Mouse (Mus musculus) midbrain, postnatal 0 days (tissue): ENCODE results near the gene Slc9b1. TPM values are rescaled to one million over a fixed set of nuclear protein-coding genes. Genes with fewer than 3 reads are reported as not detected.

Experiments
- ATAC-seq: fragments of 200-750 bp; cut with Nextera tagmentation; 2 replicates; pipeline ENCODE4 v1.8.0; 2017; ENCODE audit warnings: moderate number of reproducible peaks, mild to moderate bottlenecking, moderate TSS enrichment, moderate library complexity; ENCODE audit not compliant: low FRiP score
- DNase-seq: peaks from one replicate; pipeline ENCODE4 v3.0.0-alpha.2; 2015; ENCODE audit warnings: low spot score
- H3K27ac ChIP-seq: fragments of 300-500 bp; sonication (generic); 2 replicates; pipeline ENCODE4 v1.5.1; 2014; ENCODE audit warnings: low read depth, mild to moderate bottlenecking, low read length, mixed read lengths
- H3K27me3 ChIP-seq: fragments of 300-500 bp; sonication (generic); 2 replicates; pipeline ENCODE4 v1.6.1; 2014; ENCODE audit warnings: low read length, control low read depth, mixed read lengths; ENCODE audit not compliant: insufficient read depth
- H3K36me3 ChIP-seq: fragments of 300-500 bp; sonication (generic); 2 replicates; pipeline ENCODE4 v1.6.1; 2014; ENCODE audit warnings: low read length, control low read depth, mixed read lengths; ENCODE audit not compliant: insufficient read depth
- H3K4me1 ChIP-seq: fragments of 300-500 bp; sonication (generic); 2 replicates; pipeline ENCODE4 v1.6.1; 2014; ENCODE audit warnings: mild to moderate bottlenecking, control low read depth, antibody characterized with exemption, low read length, mixed read lengths; ENCODE audit not compliant: insufficient read depth
- H3K4me2 ChIP-seq: fragments of 300-500 bp; sonication (generic); 2 replicates; pipeline ENCODE4 v1.6.1; 2014; ENCODE audit warnings: low read depth, mild to moderate bottlenecking, low read length, mixed read lengths; ENCODE audit not compliant: poor library complexity, severe bottlenecking
- H3K4me3 ChIP-seq: fragments of 300-500 bp; sonication (generic); 2 replicates; pipeline ENCODE4 v1.5.1; 2014; ENCODE audit warnings: low read depth, mild to moderate bottlenecking, low read length, moderate library complexity
- H3K9ac ChIP-seq: fragments of 300-500 bp; sonication (generic); replicated peaks from 2 replicates; pipeline ENCODE4 v1.6.1; 2014; ENCODE audit warnings: mild to moderate bottlenecking, low read length, moderate library complexity, mixed read lengths; ENCODE audit not compliant: poor library complexity, severe bottlenecking
- H3K9me3 ChIP-seq: fragments of 300-500 bp; sonication (generic); 2 replicates; pipeline ENCODE4 v1.6.1; 2016; ENCODE audit warnings: low read length, control low read depth
- CTCF ChIP-seq: IDR thresholded peaks from 2 replicates; pipeline ENCODE4 v1.5.1; 2016; ENCODE audit warnings: antibody characterized with exemption, mild to moderate bottlenecking
- WGBS: fragments of 180-500 bp; shearing (Covaris S2); extraction: QIAGEN DNeasy Blood & Tissue Kit; methylation state at CpG from one replicate; pipeline ENCODE4 v1.1.7; 2014; 5-methylcytosine and 5-hydroxymethylcytosine counted together
- polyA plus RNA-seq: library from polyadenylated mRNA; unstranded; fragments of >200 nt; fragmentation: Nextera tagmentation; extraction: Ambion mirVana; gene quantifications from 2 replicates; pipeline ENCODE4 v1.2.1, GENCODE M21; 2015
- total RNA-seq: library from RNA; depleted of rRNA; stranded (reverse); fragments of >200 nt; gene quantifications from 2 replicates; pipeline ENCODE4 v1.2.3, GENCODE M21; 2014

Slc9b1 gene
- total and polyA plus RNA-seq, 2 experiments from 2014 or later = not detected

DNA sequence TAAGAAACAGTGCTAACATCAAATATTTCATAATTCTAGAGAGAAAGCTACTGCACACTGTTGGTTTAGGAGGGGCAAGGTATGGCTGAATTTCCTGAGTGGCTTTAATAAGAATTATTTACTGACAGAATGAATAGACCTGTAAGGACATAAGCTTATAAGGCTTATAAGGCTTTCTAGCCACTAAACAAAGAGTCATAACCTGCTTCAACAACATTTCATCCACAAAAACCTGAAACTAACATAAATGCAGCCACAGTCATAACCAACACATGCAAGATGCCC is 73.4 kb downstream of the Slc9b1 start:
- H3K27me3 ChIP-seq = no peaks in the 10 kb centered on the region
- peaks cover 2% of the 10 kb centered on the region; the same call in 1 of the 2 replicates for H3K4me1 ChIP-seq
- no peak overlapping the region for H3K4me3 ChIP-seq
- no peak for TF ChIP-seq CTCF
- H3K9ac ChIP-seq = no peak overlapping the region
- H3K27ac ChIP-seq = no peak overlapping the region
- H3K4me2 ChIP-seq = no peak overlapping the region
- DNase-seq (no peak), ATAC-seq (no peak)
- no peaks in the 10 kb centered on the region for H3K9me3 ChIP-seq
- H3K36me3 ChIP-seq = peaks cover 3% of the 10 kb centered on the region; the same call in 1 of the 2 replicates

DNA sequence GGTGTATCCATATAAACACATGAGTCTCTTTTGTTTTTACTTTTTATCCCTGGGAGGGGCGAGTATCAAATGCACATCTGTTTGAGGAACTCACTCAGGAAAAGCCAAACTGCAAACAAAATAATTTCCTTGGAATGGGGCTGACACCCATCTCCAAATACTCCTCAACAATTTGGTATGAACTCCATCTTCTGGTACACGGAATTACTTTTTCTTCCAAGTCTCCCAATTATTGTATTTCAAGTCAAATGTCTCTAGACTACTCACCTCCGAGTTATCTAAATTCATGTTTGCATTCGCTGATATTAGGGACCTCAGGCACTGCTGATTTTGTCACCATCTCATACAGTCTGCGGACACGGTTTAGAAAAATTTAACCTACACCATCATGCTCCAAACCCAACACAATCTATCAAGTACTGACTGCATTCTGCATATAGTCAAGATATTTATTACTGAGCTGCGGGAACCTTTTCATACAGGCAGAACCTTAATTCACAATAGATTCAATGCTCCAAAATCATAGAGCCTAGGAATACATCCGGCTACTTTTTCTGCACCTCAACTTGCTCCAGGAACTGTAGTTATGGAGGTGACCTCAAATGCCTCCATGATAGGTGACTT is 74.5 kb downstream of the Slc9b1 start:
- peak overlapping the region; percentile 70 for H3K4me3 ChIP-seq
- peak overlapping the region; percentile 83 for H3K4me2 ChIP-seq
- peak overlapping the region; percentile 75 for H3K9ac ChIP-seq
- H3K4me1 ChIP-seq = peaks cover 2% of the 10 kb centered on the region; the same call in 1 of the 2 replicates
- H3K36me3 ChIP-seq = peaks cover 1% of the 10 kb centered on the region; the same call in 1 of the 2 replicates
- 24% methylated on average over 8 of the region's 8 CpGs for WGBS
- peak overlapping the region; percentile 97 for H3K27ac ChIP-seq
- ATAC-seq (no peak), DNase-seq (no peak)
- no peak for TF ChIP-seq CTCF
- no peaks in the 10 kb centered on the region for H3K27me3 ChIP-seq
- no peaks in the 10 kb centered on the region for H3K9me3 ChIP-seq

DNA sequence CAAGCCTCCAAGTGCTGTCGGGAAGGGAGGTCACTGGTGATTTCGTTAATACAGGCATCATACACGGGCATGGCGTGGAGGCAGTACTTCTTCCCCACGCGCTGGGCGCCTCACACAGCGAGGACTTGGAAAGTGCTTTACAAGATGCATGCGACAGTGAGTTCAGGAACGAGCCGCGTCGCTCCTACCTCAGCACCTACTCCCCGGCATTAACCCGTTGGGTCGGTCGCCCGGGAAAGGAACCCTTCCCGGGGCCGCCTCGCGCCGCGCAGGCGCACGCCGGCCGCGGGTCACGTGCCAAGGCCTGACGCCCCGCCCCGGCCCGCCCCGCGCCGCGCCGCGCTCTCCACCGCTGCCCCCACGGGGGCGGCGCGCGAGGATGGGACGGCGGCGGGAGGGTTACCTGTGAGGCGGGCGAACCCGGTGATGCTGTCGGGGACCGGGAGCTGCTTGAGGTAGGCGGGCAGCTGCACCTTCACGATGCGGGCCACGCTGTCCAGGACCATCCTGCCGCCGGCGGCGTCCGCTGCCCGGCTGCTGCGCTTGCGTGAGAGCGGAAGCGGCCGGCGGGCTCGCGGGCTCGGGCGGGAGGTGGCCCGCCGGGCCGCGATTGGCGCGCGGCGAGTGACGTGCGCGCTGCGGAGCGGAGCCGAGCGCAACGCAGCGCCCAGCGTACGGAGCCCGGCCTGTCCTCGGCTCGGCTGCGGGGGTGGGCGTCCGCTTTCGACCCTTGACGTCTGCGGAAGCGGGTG is 75.2 kb downstream of the Slc9b1 start:
- no peak for TF ChIP-seq CTCF
- peak overlapping the region; percentile 97 for H3K27ac ChIP-seq
- no peaks in the 10 kb centered on the region for H3K36me3 ChIP-seq
- DNase-seq (peak; percentile 92), ATAC-seq (peak; percentile 98)
- H3K4me3 ChIP-seq = peak overlapping the region; percentile 70
- H3K9me3 ChIP-seq = no peaks in the 10 kb centered on the region
- WGBS = under 1% methylated on average over 72 of the region's 103 CpGs
- H3K9ac ChIP-seq = peak overlapping the region; percentile 75
- no peaks in the 10 kb centered on the region for H3K27me3 ChIP-seq
- H3K4me1 ChIP-seq = peaks cover 2% of the 10 kb centered on the region; the same call in 1 of the 2 replicates
- peak overlapping the region; percentile 83 for H3K4me2 ChIP-seq

DNA sequence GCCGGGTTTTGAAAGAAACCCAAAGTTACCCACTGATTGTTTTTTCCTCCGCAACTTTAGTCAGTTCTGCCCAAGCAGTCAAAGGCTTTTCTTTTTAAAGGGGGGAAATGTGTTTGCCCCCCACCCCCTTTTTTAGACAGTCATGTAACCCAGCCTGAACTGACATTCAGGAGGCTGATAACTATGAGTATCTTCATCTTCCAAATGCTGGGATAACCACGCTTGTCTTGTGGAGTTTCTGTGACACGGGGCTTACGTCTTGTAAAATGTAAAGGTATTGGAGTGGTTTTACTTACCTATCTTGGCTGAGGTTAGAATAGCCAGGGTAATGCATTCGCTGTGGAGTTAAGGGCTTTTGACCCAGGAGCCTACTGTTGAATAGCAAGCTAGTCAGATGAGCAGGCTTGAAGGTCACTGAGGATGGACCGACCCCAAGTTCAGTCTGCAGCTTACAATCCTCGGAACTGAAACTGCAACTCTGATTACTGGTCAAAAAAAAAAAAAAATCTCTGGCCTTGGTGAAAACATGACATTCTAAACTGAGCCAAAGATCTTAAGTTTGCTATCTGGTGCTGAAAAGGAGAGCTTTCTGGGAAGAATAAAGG is 75.9 kb downstream of the Slc9b1 start, which contains the start of gene Cisd2:
Gene Cisd2, minus strand, starts transcription at position 318 of the 605 bp plus-strand sequence.
- TF ChIP-seq CTCF = no peak
- Histone ChIP-seq H3K9ac (peak within 1 kb of the TSS; percentile 75), H3K9me3 (no peaks in the 10 kb centered on the region), H3K27me3 (no peaks in the 10 kb centered on the region), H3K4me3 (peak within 1 kb of the TSS; percentile 70), H3K36me3 (no peaks in the 10 kb centered on the region), H3K4me1 (peaks cover 2% of the 10 kb centered on the region; the same call in 1 of the 2 replicates), H3K27ac (peak within 1 kb of the TSS; percentile 97), H3K4me2 (peak within 1 kb of the TSS; percentile 83)
- DNase-seq (no peak), ATAC-seq (peak; percentile 21)
- 3% methylated on average over 8 of the region's 8 CpGs for WGBS

- TF ChIP-seq CTCF = no peak
- peak overlapping the region; percentile 52 for H3K4me2 ChIP-seq
- no peaks in the 10 kb centered on the region for H3K36me3 ChIP-seq
- H3K9ac ChIP-seq = peak overlapping the region; percentile 62
- no peak for ATAC-seq
- peak overlapping the region; percentile 94 for H3K4me3 ChIP-seq
- WGBS = 33% methylated on average over 14 of the region's 14 CpGs
- DNase-seq = no peak
- peak overlapping the region; percentile 84 for H3K27ac ChIP-seq
- H3K27me3 ChIP-seq = no peaks in the 10 kb centered on the region
- no peaks in the 10 kb centered on the region for H3K9me3 ChIP-seq
- no peaks in the 10 kb centered on the region; the same call in none of the 2 replicates for H3K4me1 ChIP-seq
Observed at GRCm38 (mm10) chr3:135436901-135437616, 89.2 kb downstream of the Slc9b1 start.
